24 mouse cellular contexts compared by ENCODE assay signal in the genomic region with DNA sequence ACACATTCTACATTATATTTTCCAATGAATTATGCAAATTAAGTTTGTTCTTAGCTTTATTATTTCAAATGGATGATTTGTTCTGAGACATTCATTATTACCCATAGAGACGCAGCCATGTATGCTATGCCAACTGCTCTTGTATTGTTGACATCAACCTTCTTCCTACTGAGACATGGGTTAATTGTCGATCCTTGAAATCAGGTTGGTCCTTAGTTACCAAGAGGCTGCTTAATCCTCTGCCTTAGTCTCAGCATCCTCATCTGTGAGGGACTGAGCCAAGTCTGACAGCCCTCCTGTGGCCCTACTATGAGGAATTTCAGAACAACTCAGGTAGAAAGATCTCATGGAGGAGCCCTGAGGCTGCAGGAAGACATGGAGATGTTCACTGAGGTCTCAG.
DNase-seq lines count a peak whose midpoint lies in the region; ATAC-seq and TF ChIP-seq lines count a peak whose summit lies in the region.
"Had no signal": no experiment of that assay in that cellular context is flagged by ENCODE, and none has a peak within 500 bp of the region (broad histone marks: within the 10 kb centered on the region; RNA-seq: fewer than 3 reads in every experiment).

No protein-coding gene starts in this region.

- no peak overlapping the region for H3K9ac ChIP-seq in forebrain, embryonic 16.5 days (replicated peaks; ENCODE audit: low read depth, low read length)
- H3K9ac ChIP-seq in forebrain, postnatal 0 days: no peak overlapping the region
- no peak overlapping the region for H3K9ac ChIP-seq in hindbrain, postnatal 0 days (replicated peaks; ENCODE audit: low read length)
- no peak overlapping the region for H3K9ac ChIP-seq in midbrain, postnatal 0 days (replicated peaks; ENCODE audit: low read length, poor library complexity, severe bottlenecking)
- H3K9ac ChIP-seq: embryonic facial prominence, embryonic 12.5 days; forebrain, embryonic 12.5 days; forebrain, embryonic 15.5 days had no signal

- no peaks in the 10 kb centered on the region for H3K9me3 ChIP-seq in forebrain, embryonic 16.5 days (ENCODE audit: control insufficient read depth, low read length)
- no peaks in the 10 kb centered on the region for H3K9me3 ChIP-seq in forebrain, postnatal 0 days (ENCODE audit: low read length)
- H3K9me3 ChIP-seq in hindbrain, postnatal 0 days (ENCODE audit: low read length): no peaks in the 10 kb centered on the region
- no peaks in the 10 kb centered on the region for H3K9me3 ChIP-seq in hindbrain, embryonic 10.5 days
- no peaks in the 10 kb centered on the region for H3K9me3 ChIP-seq in midbrain, postnatal 0 days (ENCODE audit: low read length)
- H3K9me3 ChIP-seq in midbrain, embryonic 10.5 days (replicated peaks): no peaks in the 10 kb centered on the region
- H3K9me3 ChIP-seq: embryonic facial prominence, embryonic 10.5 days; embryonic facial prominence, embryonic 12.5 days; forebrain, embryonic 12.5 days; forebrain, embryonic 15.5 days; G1E had no signal

- no peaks in the 10 kb centered on the region; the same call in none of the 2 replicates for H3K4me1 ChIP-seq in forebrain, embryonic 16.5 days (replicated peaks; ENCODE audit: control insufficient read depth, insufficient read depth, low read length)
- H3K4me1 ChIP-seq in forebrain, postnatal 0 days (ENCODE audit: insufficient read depth): no peaks in the 10 kb centered on the region
- no peaks in the 10 kb centered on the region for H3K4me1 ChIP-seq in hindbrain, postnatal 0 days (ENCODE audit: insufficient read depth, low read length)
- H3K4me1 ChIP-seq in hindbrain, embryonic 10.5 days (replicated peaks): no peaks in the 10 kb centered on the region
- no peaks in the 10 kb centered on the region for H3K4me1 ChIP-seq in midbrain, postnatal 0 days (ENCODE audit: insufficient read depth, low read length)
- no peaks in the 10 kb centered on the region for H3K4me1 ChIP-seq in midbrain, embryonic 10.5 days
- H3K4me1 ChIP-seq: embryonic facial prominence, embryonic 10.5 days; embryonic facial prominence, embryonic 12.5 days; forebrain, embryonic 12.5 days; forebrain, embryonic 15.5 days had no signal

- WGBS in forebrain, embryonic 16.5 days: 73% methylated on average over 2 of the region's 2 CpGs
- 65% methylated on average over 2 of the region's 2 CpGs for WGBS in forebrain, postnatal 0 days
- 70% methylated on average over 2 of the region's 2 CpGs for WGBS in hindbrain, postnatal 0 days
- WGBS in hindbrain, embryonic 10.5 days: 95% methylated on average over 2 of the region's 2 CpGs
- 95% methylated on average over 2 of the region's 2 CpGs for WGBS in midbrain, postnatal 0 days
- 89% methylated on average over 2 of the region's 2 CpGs for WGBS in midbrain, embryonic 10.5 days

- no peak for ATAC-seq in forebrain, embryonic 16.5 days
- ATAC-seq in forebrain, postnatal 0 days: no peak
- peak; percentile 73 for ATAC-seq in hindbrain, postnatal 0 days
- no peak; the same call in 1 of the 2 replicates for ATAC-seq in midbrain, postnatal 0 days (ENCODE audit: low FRiP score)
- ATAC-seq: activated CD4-positive, CD25-positive, alpha-beta regulatory T cell, adult 4 months; CD4-positive, CD25-positive, alpha-beta regulatory T cell, adult 4 months; Patski had no signal

- H3K27ac ChIP-seq in forebrain, embryonic 16.5 days (ENCODE audit: low read length): 0 out of 2 replicates have a peak overlapping the region, but pooled peaks have one; percentile 3
- no peak overlapping the region for H3K27ac ChIP-seq in forebrain, postnatal 0 days (ENCODE audit: low read depth, low read length)
- H3K27ac ChIP-seq in hindbrain, postnatal 0 days: no peak overlapping the region
- no peak overlapping the region for H3K27ac ChIP-seq in hindbrain, embryonic 10.5 days
- no peak overlapping the region for H3K27ac ChIP-seq in midbrain, postnatal 0 days (ENCODE audit: low read depth, low read length)
- H3K27ac ChIP-seq in midbrain, embryonic 10.5 days (replicated peaks): no peak overlapping the region
- H3K27ac ChIP-seq: embryonic facial prominence, embryonic 10.5 days; embryonic facial prominence, embryonic 12.5 days; forebrain, embryonic 12.5 days; forebrain, embryonic 15.5 days had no signal

- peak; percentile 5 to 33 for DNase-seq in cerebellum, postnatal 10 days
- no peak for DNase-seq in cerebellum, adult 18-20 months
- DNase-seq in forebrain, postnatal 0 days: no peak
- DNase-seq in hindbrain, postnatal 0 days (ENCODE audit: low spot score): peak; percentile 12
- no peak for DNase-seq in hindbrain, embryonic 10.5 days (ENCODE audit: low spot score)
- DNase-seq in midbrain, postnatal 0 days (ENCODE audit: low spot score): peak; percentile 20
- DNase-seq in midbrain, embryonic 10.5 days (ENCODE audit: low spot score): no peak
- DNase-seq: adrenal gland, adult 8-10 months; adrenal gland, postnatal 14 days; adrenal gland, postnatal 36 days; B cell, adult 2 months; cerebellum, adult 11-12 months; cerebellum, adult 8-10 months; cerebellum, adult 9-11 months had no signal

- no peaks in the 10 kb centered on the region for H3K36me3 ChIP-seq in forebrain, embryonic 16.5 days (ENCODE audit: control insufficient read depth, insufficient read depth)
- H3K36me3 ChIP-seq in forebrain, postnatal 0 days (ENCODE audit: insufficient read depth): no peaks in the 10 kb centered on the region
- H3K36me3 ChIP-seq in hindbrain, postnatal 0 days (ENCODE audit: insufficient read depth, low read length): no peaks in the 10 kb centered on the region
- H3K36me3 ChIP-seq in hindbrain, embryonic 10.5 days: no peaks in the 10 kb centered on the region
- no peaks in the 10 kb centered on the region for H3K36me3 ChIP-seq in midbrain, postnatal 0 days (ENCODE audit: insufficient read depth, low read length)
- H3K36me3 ChIP-seq in midbrain, embryonic 10.5 days: no peaks in the 10 kb centered on the region
- H3K36me3 ChIP-seq: embryonic facial prominence, embryonic 10.5 days; embryonic facial prominence, embryonic 12.5 days; forebrain, embryonic 12.5 days; forebrain, embryonic 15.5 days; G1E had no signal

- no peak overlapping the region for H3K4me2 ChIP-seq in forebrain, embryonic 16.5 days (ENCODE audit: low read length)
- H3K4me2 ChIP-seq in forebrain, postnatal 0 days (ENCODE audit: low read depth): no peak overlapping the region
- H3K4me2 ChIP-seq in hindbrain, postnatal 0 days (ENCODE audit: low read depth, low read length): no peak overlapping the region
- H3K4me2 ChIP-seq in midbrain, postnatal 0 days (ENCODE audit: low read depth, low read length, poor library complexity, severe bottlenecking): no peak overlapping the region
- H3K4me2 ChIP-seq: embryonic facial prominence, embryonic 12.5 days; forebrain, embryonic 12.5 days; forebrain, embryonic 15.5 days had no signal

- H3K4me3 ChIP-seq in forebrain, embryonic 16.5 days (replicated peaks; ENCODE audit: low read length): no peak overlapping the region
- H3K4me3 ChIP-seq in forebrain, postnatal 0 days (ENCODE audit: low read depth, low read length): no peak overlapping the region
- no peak overlapping the region for H3K4me3 ChIP-seq in hindbrain, postnatal 0 days (ENCODE audit: low read length)
- no peak overlapping the region for H3K4me3 ChIP-seq in hindbrain, embryonic 10.5 days
- no peak overlapping the region for H3K4me3 ChIP-seq in midbrain, postnatal 0 days (ENCODE audit: low read depth, low read length)
- H3K4me3 ChIP-seq in midbrain, embryonic 10.5 days: no peak overlapping the region
- H3K4me3 ChIP-seq: embryonic facial prominence, embryonic 10.5 days; embryonic facial prominence, embryonic 12.5 days; forebrain, embryonic 12.5 days; forebrain, embryonic 15.5 days had no signal

- no peak for TF ChIP-seq CTCF in forebrain, postnatal 0 days (IDR thresholded peaks at IDR 0.05; ENCODE audit: low read depth)
- TF ChIP-seq CTCF in hindbrain, postnatal 0 days (IDR thresholded peaks at IDR 0.05; ENCODE audit: low read depth): no peak
- TF ChIP-seq CTCF in midbrain, postnatal 0 days (IDR thresholded peaks at IDR 0.05): no peak

- no peaks in the 10 kb centered on the region for H3K27me3 ChIP-seq in forebrain, embryonic 16.5 days (replicated peaks; ENCODE audit: control insufficient read depth, insufficient read depth, low read length)
- no peaks in the 10 kb centered on the region for H3K27me3 ChIP-seq in forebrain, postnatal 0 days (ENCODE audit: insufficient read depth, low read length)
- no peaks in the 10 kb centered on the region for H3K27me3 ChIP-seq in hindbrain, postnatal 0 days (ENCODE audit: insufficient read depth, low read length)
- H3K27me3 ChIP-seq in hindbrain, embryonic 10.5 days (ENCODE audit: insufficient read depth, poor library complexity, severe bottlenecking): no peaks in the 10 kb centered on the region
- H3K27me3 ChIP-seq in midbrain, postnatal 0 days (ENCODE audit: insufficient read depth, low read length): no peaks in the 10 kb centered on the region
- H3K27me3 ChIP-seq in midbrain, embryonic 10.5 days (ENCODE audit: low read depth, poor library complexity, severe bottlenecking): no peaks in the 10 kb centered on the region
- H3K27me3 ChIP-seq: CH12.LX; embryonic facial prominence, embryonic 12.5 days; forebrain, embryonic 12.5 days; forebrain, embryonic 15.5 days; Patski had no signal

Comparison
In these comparisons a context has a peak if more than half of its experiments do, and no peak if none do; other contexts are left out.
1. DNase-seq: peak in cerebellum, postnatal 10 days (2 of 2), hindbrain, postnatal 0 days (single experiment) and midbrain, postnatal 0 days (single experiment); none in cerebellum, adult 18-20 months (0 of 2), forebrain, postnatal 0 days (single experiment), hindbrain, embryonic 10.5 days (single experiment) and midbrain, embryonic 10.5 days (single experiment).